ENCODE assay signal across 15 mouse cellular contexts in genomic region chr4:152190701-152191100, GRCm38 (mm10). TPM values are rescaled to one million over a fixed set of nuclear protein-coding genes. Genes with fewer than 3 reads are reported as not detected.
DNase-seq lines count a peak whose midpoint lies in the region; ATAC-seq and TF ChIP-seq lines count a peak whose summit lies in the region.
"Had no signal": no experiment of that assay in that cellular context is flagged by ENCODE, and none has a peak within 500 bp of the region (broad histone marks: within the 10 kb centered on the region; RNA-seq: fewer than 3 reads in every experiment).

No protein-coding gene starts in this region.

- no peak overlapping the region for H3K4me3 ChIP-seq in cerebellum, adult 2 months (replicated peaks; ENCODE audit: insufficient read depth, low read depth, low read length)
- no peak overlapping the region for H3K4me3 ChIP-seq in intestine, embryonic 15.5 days (replicated peaks)
- no peak overlapping the region for H3K4me3 ChIP-seq in intestine, embryonic 16.5 days (ENCODE audit: low read length)
- peak overlapping the region; percentile 18 for H3K4me3 ChIP-seq in bone marrow, adult 2 months (replicated peaks; ENCODE audit: control insufficient read depth, low read depth, low read length)
- H3K4me3 ChIP-seq in liver, embryonic 15.5 days (replicated peaks) = no peak overlapping the region
- no peak overlapping the region for H3K4me3 ChIP-seq in midbrain, embryonic 14.5 days (replicated peaks; ENCODE audit: low read depth, low read length)
- H3K4me3 ChIP-seq: embryonic facial prominence, embryonic 15.5 days; limb, embryonic 13.5 days had no signal

- no peak for ATAC-seq in intestine, embryonic 15.5 days
- ATAC-seq in intestine, embryonic 16.5 days = no peak
- no peak for ATAC-seq in liver, embryonic 15.5 days (ENCODE audit: insufficient read depth)
- no peak for ATAC-seq in midbrain, embryonic 14.5 days (ENCODE audit: low FRiP score, low TSS enrichment)

- H3K9me3 ChIP-seq in intestine, embryonic 15.5 days = no peaks in the 10 kb centered on the region
- H3K9me3 ChIP-seq in intestine, embryonic 16.5 days (ENCODE audit: control insufficient read depth, low read length) = no peaks in the 10 kb centered on the region
- H3K9me3 ChIP-seq in liver, embryonic 15.5 days (replicated peaks) = no peaks in the 10 kb centered on the region
- no peaks in the 10 kb centered on the region for H3K9me3 ChIP-seq in midbrain, embryonic 14.5 days (ENCODE audit: control insufficient read depth, low read length)
- H3K9me3 ChIP-seq: embryonic facial prominence, embryonic 15.5 days; limb, embryonic 13.5 days had no signal

- H3K9ac ChIP-seq in intestine, embryonic 15.5 days = no peak overlapping the region
- no peak overlapping the region for H3K9ac ChIP-seq in intestine, embryonic 16.5 days (ENCODE audit: low read depth, low read length)
- H3K9ac ChIP-seq in liver, embryonic 15.5 days = no peak overlapping the region
- H3K9ac ChIP-seq in midbrain, embryonic 14.5 days (replicated peaks; ENCODE audit: low read length) = no peak overlapping the region
- H3K9ac ChIP-seq: embryonic facial prominence, embryonic 15.5 days; limb, embryonic 13.5 days had no signal

- TF ChIP-seq CTCF in cerebellum, adult 2 months (IDR thresholded peaks at IDR 0.05; ENCODE audit: borderline replicate concordance, insufficient read depth, low read depth, low read length) = no peak
- TF ChIP-seq CTCF in bone marrow, adult 2 months (IDR thresholded peaks at IDR 0.05; ENCODE audit: control insufficient read depth, insufficient read depth, low read length) = no peak

- no peak for TF ChIP-seq POLR2A in cerebellum, adult 2 months (IDR thresholded peaks at IDR 0.05; ENCODE audit: borderline replicate concordance, insufficient read depth, low read length)
- TF ChIP-seq POLR2A in bone marrow, adult 2 months (IDR thresholded peaks at IDR 0.05; ENCODE audit: borderline replicate concordance, control insufficient read depth, low read depth, low read length) = no peak

- no peak overlapping the region for H3K4me2 ChIP-seq in intestine, embryonic 15.5 days (replicated peaks)
- no peak overlapping the region for H3K4me2 ChIP-seq in intestine, embryonic 16.5 days (ENCODE audit: low read depth, low read length)
- 0 out of 2 replicates have a peak overlapping the region, but pooled peaks have one; percentile 8 for H3K4me2 ChIP-seq in liver, embryonic 15.5 days
- no peak overlapping the region for H3K4me2 ChIP-seq in midbrain, embryonic 14.5 days (ENCODE audit: low read length)
- H3K4me2 ChIP-seq: embryonic facial prominence, embryonic 15.5 days; limb, embryonic 13.5 days had no signal

- peaks cover 36% of the 10 kb centered on the region for H3K4me1 ChIP-seq in cerebellum, adult 2 months (ENCODE audit: control insufficient read depth, insufficient read depth, low read length)
- peaks cover 19% of the 10 kb centered on the region for H3K4me1 ChIP-seq in intestine, embryonic 15.5 days (replicated peaks)
- peaks cover 12% of the 10 kb centered on the region for H3K4me1 ChIP-seq in intestine, embryonic 16.5 days (ENCODE audit: control insufficient read depth, insufficient read depth, low read length)
- peaks cover 13% of the 10 kb centered on the region for H3K4me1 ChIP-seq in bone marrow, adult 2 months (ENCODE audit: control insufficient read depth, insufficient read depth, low read length)
- peaks cover 51% of the 10 kb centered on the region for H3K4me1 ChIP-seq in liver, embryonic 15.5 days (replicated peaks)
- H3K4me1 ChIP-seq in midbrain, embryonic 14.5 days (ENCODE audit: control insufficient read depth, insufficient read depth, low read length) = peaks cover 9% of the 10 kb centered on the region

- no peaks in the 10 kb centered on the region for H3K27me3 ChIP-seq in cerebellum, adult 2 months (ENCODE audit: control insufficient read depth, insufficient read depth, low read length)
- no peaks in the 10 kb centered on the region for H3K27me3 ChIP-seq in intestine, embryonic 15.5 days (replicated peaks)
- H3K27me3 ChIP-seq in intestine, embryonic 16.5 days (replicated peaks; ENCODE audit: control insufficient read depth, insufficient read depth, low read length) = no peaks in the 10 kb centered on the region
- no peaks in the 10 kb centered on the region for H3K27me3 ChIP-seq in liver, embryonic 15.5 days
- H3K27me3 ChIP-seq in midbrain, embryonic 14.5 days (ENCODE audit: control insufficient read depth, insufficient read depth, low read length) = no peaks in the 10 kb centered on the region
- H3K27me3 ChIP-seq: embryonic facial prominence, embryonic 15.5 days; limb, embryonic 13.5 days had no signal

- H3K36me3 ChIP-seq in intestine, embryonic 15.5 days = no peaks in the 10 kb centered on the region
- no peaks in the 10 kb centered on the region for H3K36me3 ChIP-seq in intestine, embryonic 16.5 days (ENCODE audit: control insufficient read depth, insufficient read depth, low read length)
- H3K36me3 ChIP-seq in liver, embryonic 15.5 days (replicated peaks) = no peaks in the 10 kb centered on the region
- H3K36me3 ChIP-seq in midbrain, embryonic 14.5 days (ENCODE audit: control insufficient read depth, insufficient read depth, low read length) = no peaks in the 10 kb centered on the region
- H3K36me3 ChIP-seq: embryonic facial prominence, embryonic 15.5 days; limb, embryonic 13.5 days had no signal

- no peak for DNase-seq in cerebellum, adult 2 months
- no peak for DNase-seq in cerebellum, adult 9-11 months
- DNase-seq in midbrain, embryonic 14.5 days = no peak
- no peak for DNase-seq in cerebellum, postnatal 14 days
- DNase-seq: cerebellum, postnatal 10 days; kidney, adult 18-20 months; spleen, adult 18-20 months; thymus, adult 2 months had no signal

- WGBS in cerebellum, adult 2 months = 68% methylated on average over 5 of the region's 5 CpGs
- WGBS in intestine, embryonic 15.5 days = 77% methylated on average over 5 of the region's 5 CpGs
- 77% methylated on average over 5 of the region's 5 CpGs for WGBS in intestine, embryonic 16.5 days
- 7% methylated on average over 5 of the region's 5 CpGs for WGBS in bone marrow, adult 2 months
- WGBS in liver, embryonic 15.5 days (ENCODE audit: insufficient replicate concordance) = 21% methylated on average over 5 of the region's 5 CpGs
- WGBS in midbrain, embryonic 14.5 days = 83% methylated on average over 5 of the region's 5 CpGs

- H3K27ac ChIP-seq in cerebellum, adult 2 months (ENCODE audit: insufficient read depth, low read length) = peak overlapping the region; percentile 35; the same call in 1 of the 2 replicates
- peak overlapping the region; percentile 8 for H3K27ac ChIP-seq in intestine, embryonic 15.5 days
- no peak overlapping the region for H3K27ac ChIP-seq in intestine, embryonic 16.5 days (ENCODE audit: low read length)
- H3K27ac ChIP-seq in bone marrow, adult 2 months (ENCODE audit: control insufficient read depth, insufficient read depth, low read depth, low read length, poor library complexity) = peak overlapping the region; percentile 46
- H3K27ac ChIP-seq in liver, embryonic 15.5 days (replicated peaks) = 0 out of 2 replicates have a peak overlapping the region, but pooled peaks have one; percentile 1
- H3K27ac ChIP-seq in midbrain, embryonic 14.5 days (replicated peaks; ENCODE audit: low read depth, low read length) = no peak overlapping the region
- H3K27ac ChIP-seq: embryonic facial prominence, embryonic 15.5 days; limb, embryonic 13.5 days had no signal

RNA-seq across cellular contexts. Expression of gene Acot7, which starts 12.8 kb away (rescaled TPM):
- polyA plus RNA-seq in cerebellum, adult 2 months (2012; rRNA removed) = 508 and 523 TPM in 2 replicates
- polyA plus RNA-seq in intestine, embryonic 15.5 days (2015; fragmentation: Nextera tagmentation; extraction: Ambion mirVana) = 57.8 and 60.0 TPM in 2 replicates
- polyA plus RNA-seq in intestine, embryonic 16.5 days (2015; fragmentation: Nextera tagmentation; extraction: Ambion mirVana) = 49.4 and 52.5 TPM in 2 replicates
- 12.4 and 32.0 TPM in 2 replicates for polyA plus RNA-seq in bone marrow, adult 2 months (2011; ENCODE audit: insufficient read depth, insufficient read length, low replicate concordance, missing spikeins)
- polyA plus RNA-seq in liver, embryonic 15.5 days (2015; fragmentation: Nextera tagmentation; extraction: Ambion mirVana) = 14.0 and 14.2 TPM in 2 replicates
- 276 and 368 TPM in 2 replicates for polyA plus RNA-seq in midbrain, embryonic 14.5 days (2014; fragmentation: Nextera tagmentation; extraction: Ambion mirVana)

RNA-seq across cellular contexts. Expression of gene Hes2, which starts 32.0 kb away (rescaled TPM):
- not detected in 2 replicates for polyA plus RNA-seq in cerebellum, adult 2 months (2012; rRNA removed)
- 0.30 and 0.42 TPM in 2 replicates for polyA plus RNA-seq in intestine, embryonic 15.5 days (2015; fragmentation: Nextera tagmentation; extraction: Ambion mirVana)
- 0.68 and 0.98 TPM in 2 replicates for polyA plus RNA-seq in intestine, embryonic 16.5 days (2015; fragmentation: Nextera tagmentation; extraction: Ambion mirVana)
- polyA plus RNA-seq in bone marrow, adult 2 months (2011; ENCODE audit: insufficient read depth, insufficient read length, low replicate concordance, missing spikeins) = not detected in 2 replicates
- 0.14 TPM in 1 of 2 replicates, not detected in the other for polyA plus RNA-seq in liver, embryonic 15.5 days (2015; fragmentation: Nextera tagmentation; extraction: Ambion mirVana)
- not detected in 2 replicates for polyA plus RNA-seq in midbrain, embryonic 14.5 days (2014; fragmentation: Nextera tagmentation; extraction: Ambion mirVana)
- polyA plus RNA-seq: brain, embryonic 14.5 days; limb, embryonic 13.5 days had no signal

RNA-seq across cellular contexts. Expression of gene Espn, which starts 38.5 kb away (rescaled TPM):
- 7.1 and 8.3 TPM in 2 replicates for polyA plus RNA-seq in cerebellum, adult 2 months (2012; rRNA removed)
- 29.2 and 30.8 TPM in 2 replicates for polyA plus RNA-seq in intestine, embryonic 15.5 days (2015; fragmentation: Nextera tagmentation; extraction: Ambion mirVana)
- polyA plus RNA-seq in intestine, embryonic 16.5 days (2015; fragmentation: Nextera tagmentation; extraction: Ambion mirVana) = 31.6 and 39.5 TPM in 2 replicates
- polyA plus RNA-seq in bone marrow, adult 2 months (2011; ENCODE audit: insufficient read depth, insufficient read length, low replicate concordance, missing spikeins) = 0.61 TPM in 1 of 2 replicates, not detected in the other
- 1.5 and 2.0 TPM in 2 replicates for polyA plus RNA-seq in liver, embryonic 15.5 days (2015; fragmentation: Nextera tagmentation; extraction: Ambion mirVana)
- not detected in 2 replicates for polyA plus RNA-seq in midbrain, embryonic 14.5 days (2014; fragmentation: Nextera tagmentation; extraction: Ambion mirVana)

Comparison
In these comparisons a context has a peak if more than half of its experiments do, and no peak if none do; other contexts are left out.
1. H3K27ac ChIP-seq: peak in cerebellum, adult 2 months (single experiment), intestine, embryonic 15.5 days (single experiment), bone marrow, adult 2 months (single experiment) and liver, embryonic 15.5 days (single experiment); none in intestine, embryonic 16.5 days (single experiment) and midbrain, embryonic 14.5 days (single experiment).